Mouse (Mus musculus) embryonic facial prominence, embryonic 14.5 days (tissue): ENCODE measurements around the gene R3hdm2. TPM values are rescaled to one million over a fixed set of nuclear protein-coding genes. Genes with fewer than 3 reads are reported as not detected.
A peak's percentile ranks its signal among the peaks of the same experiment; 100 is the strongest.

ENCODE experiments used
- ATAC-seq: fragments of 200-750 bp; cut with Nextera tagmentation; 2 replicates; pipeline ENCODE4 v1.8.0; 2017; ENCODE audit warnings: low read depth, moderate number of reproducible peaks, moderate TSS enrichment
- DNase-seq: peaks from one replicate; pipeline ENCODE4 v3.0.0-alpha.2; 2015; ENCODE audit warnings: low spot score
- H3K27ac ChIP-seq: fragments of 300-500 bp; sonication (generic); replicated peaks from 2 replicates; pipeline ENCODE4 v1.5.1; 2014; ENCODE audit warnings: low read depth, mild to moderate bottlenecking, low read length, moderate library complexity
- H3K27me3 ChIP-seq: fragments of 300-500 bp; sonication (generic); replicated peaks from 2 replicates; pipeline ENCODE4 v1.6.1; 2014; ENCODE audit warnings: low read length; ENCODE audit not compliant: control insufficient read depth, insufficient read depth
- H3K36me3 ChIP-seq: fragments of 300-500 bp; sonication (generic); 2 replicates; pipeline ENCODE4 v1.6.1; 2014; ENCODE audit warnings: low read length, mixed read lengths; ENCODE audit not compliant: control insufficient read depth, insufficient read depth
- H3K4me1 ChIP-seq: fragments of 300-500 bp; sonication (generic); 2 replicates; pipeline ENCODE4 v1.6.1; 2014; ENCODE audit warnings: antibody characterized with exemption, low read length; ENCODE audit not compliant: control insufficient read depth, insufficient read depth
- H3K4me2 ChIP-seq: fragments of 300-500 bp; sonication (generic); 2 replicates; pipeline ENCODE4 v1.6.1; 2014; ENCODE audit warnings: low read depth, mild to moderate bottlenecking, low read length, moderate library complexity, mixed read lengths
- H3K4me3 ChIP-seq: fragments of 300-500 bp; sonication (generic); 2 replicates; pipeline ENCODE4 v1.5.1; 2014; ENCODE audit warnings: low read depth, mild to moderate bottlenecking, low read length
- H3K9ac ChIP-seq: fragments of 300-500 bp; sonication (generic); 2 replicates; pipeline ENCODE4 v1.6.1; 2014; ENCODE audit warnings: low read depth, mild to moderate bottlenecking, low read length, moderate library complexity, mixed read lengths
- H3K9me3 ChIP-seq: fragments of 300-500 bp; sonication (generic); 2 replicates; pipeline ENCODE4 v1.6.1; 2016; ENCODE audit warnings: low read length; ENCODE audit not compliant: control insufficient read depth
- WGBS: fragments of 180-500 bp; shearing (Covaris S2); extraction: QIAGEN DNeasy Blood & Tissue Kit; methylation state at CpG from one replicate; pipeline ENCODE4 v1.1.7; 2014; 5-methylcytosine and 5-hydroxymethylcytosine counted together
- polyA plus RNA-seq: library from polyadenylated mRNA; unstranded; fragments of >200 nt; fragmentation: Nextera tagmentation; extraction: Ambion mirVana; gene quantifications from 2 replicates; pipeline ENCODE4 v1.2.1, GENCODE M21; 2014

R3hdm2 gene
- polyA plus RNA-seq, 1 experiment from 2014 or later = 29.8 TPM

DNA sequence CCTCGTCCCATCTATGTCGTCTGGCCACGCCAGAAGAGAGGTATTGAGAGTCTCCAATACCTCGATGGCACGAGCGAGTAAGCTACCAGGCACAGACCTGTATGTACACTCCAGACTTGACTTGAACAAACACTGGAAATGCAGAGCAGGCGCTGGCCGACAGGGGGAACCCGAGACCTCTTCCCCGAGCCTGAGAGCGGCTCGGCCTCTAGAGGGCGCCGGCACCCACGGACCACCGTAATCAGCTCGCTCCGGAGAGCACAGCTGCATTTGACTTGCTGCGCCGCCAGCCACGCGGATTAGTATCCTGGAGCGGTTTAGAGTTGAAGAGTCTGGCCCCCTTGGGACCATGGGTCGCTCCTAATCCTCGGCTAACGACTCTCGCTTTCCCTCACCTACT, 132.7 kb downstream of the R3hdm2 start:
- ATAC-seq (peak; percentile 58), DNase-seq (peak; percentile 95)
- peak overlapping the region; percentile 95 for H3K4me2 ChIP-seq
- peak overlapping the region; percentile 57; the same call in 1 of the 2 replicates for H3K9ac ChIP-seq
- no peaks in the 10 kb centered on the region for H3K9me3 ChIP-seq
- peaks cover 56% of the 10 kb centered on the region for H3K4me1 ChIP-seq
- peaks cover 84% of the 10 kb centered on the region for H3K27me3 ChIP-seq
- WGBS = 0% methylated on average over 27 of the region's 27 CpGs
- peak overlapping the region; percentile 24; the same call in 1 of the 2 replicates for H3K27ac ChIP-seq
- peak overlapping the region; percentile 49 for H3K4me3 ChIP-seq
- peaks cover 8% of the 10 kb centered on the region for H3K36me3 ChIP-seq

- no peaks in the 10 kb centered on the region for H3K9me3 ChIP-seq
- peaks cover 80% of the 10 kb centered on the region for H3K27me3 ChIP-seq
- under 1% methylated on average over 16 of the region's 16 CpGs for WGBS
- H3K4me2 ChIP-seq = peak overlapping the region; percentile 95
- ATAC-seq = 0 out of 2 replicates have a peak, but pooled peaks have one; percentile 23
- peaks cover 56% of the 10 kb centered on the region for H3K4me1 ChIP-seq
- peak; percentile 69 for DNase-seq
- H3K4me3 ChIP-seq = peak overlapping the region; percentile 27
- peak overlapping the region; percentile 24; the same call in 1 of the 2 replicates for H3K27ac ChIP-seq
- peak overlapping the region; percentile 51 for H3K9ac ChIP-seq
- peaks cover 16% of the 10 kb centered on the region for H3K36me3 ChIP-seq
Measured at GRCm38 (mm10) chr10:127513501-127514091, 133.5 kb downstream of the R3hdm2 start.

DNA sequence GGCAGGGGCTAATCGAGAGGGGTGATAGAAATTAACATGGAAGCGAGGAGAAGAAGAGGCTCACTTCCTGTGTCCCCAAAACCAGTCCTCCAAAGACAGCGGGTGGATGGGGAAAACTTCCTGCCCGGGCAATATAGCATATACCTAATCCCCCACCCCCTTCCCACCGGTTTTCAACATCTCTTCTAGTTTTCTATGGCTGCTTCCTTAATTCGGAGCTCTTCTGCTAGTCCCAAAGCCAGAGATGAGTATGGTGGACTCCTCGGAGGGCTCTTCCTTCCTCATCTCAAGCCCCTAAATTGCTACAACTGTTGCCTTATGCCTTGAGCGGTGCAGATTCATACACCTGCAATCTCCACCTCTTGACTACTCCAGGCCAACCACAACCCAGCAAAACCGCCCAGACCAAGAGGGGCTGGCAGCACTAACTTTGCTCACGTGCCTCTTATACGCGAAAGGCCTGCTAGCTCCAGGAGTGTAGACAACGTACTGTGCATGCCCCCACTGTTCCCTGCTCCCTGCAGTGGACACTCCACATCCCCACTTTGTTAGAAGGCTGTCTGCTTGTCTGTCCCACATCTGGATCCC, 134.1 kb downstream of the R3hdm2 start:
- no peak overlapping the region for H3K27ac ChIP-seq
- 14% methylated on average over 13 of the region's 13 CpGs for WGBS
- no peak for DNase-seq
- no peak for ATAC-seq
- H3K4me2 ChIP-seq = peak overlapping the region; percentile 95
- H3K9ac ChIP-seq = peak overlapping the region; percentile 40; the same call in 1 of the 2 replicates
- H3K9me3 ChIP-seq = no peaks in the 10 kb centered on the region
- H3K27me3 ChIP-seq = peaks cover 75% of the 10 kb centered on the region
- peaks cover 22% of the 10 kb centered on the region for H3K36me3 ChIP-seq
- H3K4me3 ChIP-seq = peak overlapping the region; percentile 27; the same call in 1 of the 2 replicates
- H3K4me1 ChIP-seq = peaks cover 54% of the 10 kb centered on the region

DNA sequence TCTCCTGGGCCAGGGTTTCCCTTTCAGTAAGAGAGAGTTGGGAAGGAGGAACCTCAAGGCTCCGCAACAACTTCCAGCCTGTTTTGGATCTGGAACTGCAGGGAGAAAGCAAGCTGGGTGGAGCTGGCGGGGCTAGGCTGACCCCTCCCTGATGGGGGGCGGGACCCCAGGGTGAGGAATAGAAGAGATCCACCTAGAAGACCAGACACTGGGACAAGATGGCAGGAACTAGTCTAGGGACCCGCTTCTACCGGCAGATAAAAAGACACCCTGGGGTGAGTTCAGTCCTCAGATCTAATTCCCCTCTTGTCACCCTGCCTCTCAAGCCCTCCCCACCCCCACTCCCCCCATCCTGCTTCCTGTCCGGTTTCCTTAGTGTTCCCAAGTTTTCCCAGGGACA, 134.6 kb downstream of the R3hdm2 start, which contains the start of gene Ndufa4l2:
Gene Ndufa4l2, plus strand, starts transcription at position 204 of the 400 bp plus-strand sequence.
- Histone ChIP-seq H3K4me1 (peaks cover 49% of the 10 kb centered on the region), H3K9me3 (no peaks in the 10 kb centered on the region), H3K36me3 (peaks cover 28% of the 10 kb centered on the region), H3K27ac (no peak within 1 kb of the TSS), H3K9ac (peak within 1 kb of the TSS; percentile 40; the same call in 1 of the 2 replicates), H3K4me3 (peak within 1 kb of the TSS; percentile 27), H3K27me3 (peaks cover 69% of the 10 kb centered on the region), H3K4me2 (peak within 1 kb of the TSS; percentile 95)
- ATAC-seq (no peak), DNase-seq (no peak)
- WGBS = 7% methylated on average over 6 of the region's 6 CpGs

DNA sequence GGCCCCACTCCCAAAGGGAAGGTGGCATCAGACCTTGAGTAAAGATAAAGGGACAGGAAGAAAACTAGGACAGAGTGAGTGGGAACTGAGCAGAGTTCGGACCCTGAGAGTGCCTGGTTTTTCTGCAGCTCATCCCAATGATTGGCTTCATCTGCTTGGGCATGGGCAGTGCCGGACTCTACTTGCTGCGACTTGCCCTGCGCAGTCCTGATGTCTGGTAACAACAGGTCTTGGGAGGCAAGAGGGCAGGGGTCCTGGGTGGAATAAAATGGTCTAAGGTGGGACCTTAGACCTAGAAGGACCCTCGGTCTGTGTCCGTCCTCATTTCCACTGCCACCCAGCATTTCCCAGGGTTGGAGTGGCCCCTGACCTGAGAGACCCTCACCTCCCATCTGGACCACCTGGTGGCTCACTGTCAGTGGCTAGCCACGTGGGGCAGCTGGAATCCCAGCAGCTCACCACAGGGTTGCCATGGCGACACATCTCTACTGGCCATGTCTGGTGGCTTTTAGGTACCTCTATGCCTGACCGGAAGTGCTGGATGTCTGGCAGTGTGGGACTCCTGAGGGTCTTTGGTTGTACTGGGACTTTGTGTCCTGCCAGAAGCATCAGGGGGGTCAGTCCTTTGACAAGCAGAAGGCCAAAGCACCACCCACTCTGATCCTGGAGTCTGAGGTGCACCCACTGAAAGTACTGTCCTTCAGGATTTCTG, 135.3 kb downstream of the R3hdm2 start:
- Histone ChIP-seq H3K4me3 (peak overlapping the region; percentile 8), H3K27me3 (peaks cover 63% of the 10 kb centered on the region), H3K36me3 (peaks cover 34% of the 10 kb centered on the region), H3K4me2 (peak overlapping the region; percentile 95), H3K27ac (no peak overlapping the region), H3K9me3 (no peaks in the 10 kb centered on the region), H3K4me1 (peaks cover 47% of the 10 kb centered on the region), H3K9ac (0 out of 2 replicates have a peak overlapping the region, but pooled peaks have one; percentile 34)
- no peak for ATAC-seq
- no peak for DNase-seq
- WGBS = 25% methylated on average over 9 of the region's 9 CpGs

- Histone ChIP-seq H3K27me3 (peaks cover 57% of the 10 kb centered on the region), H3K27ac (peak overlapping the region; percentile 72), H3K4me1 (peaks cover 44% of the 10 kb centered on the region), H3K9ac (peak overlapping the region; percentile 45; the same call in 1 of the 2 replicates), H3K4me3 (peak overlapping the region; percentile 8), H3K9me3 (no peaks in the 10 kb centered on the region), H3K4me2 (peak overlapping the region; percentile 46), H3K36me3 (peaks cover 35% of the 10 kb centered on the region)
- ATAC-seq (no peak), DNase-seq (no peak)
- 18% methylated on average over 8 of the region's 8 CpGs for WGBS
Measured at GRCm38 (mm10) chr10:127515983-127516459, 135.9 kb downstream of the R3hdm2 start.

DNA sequence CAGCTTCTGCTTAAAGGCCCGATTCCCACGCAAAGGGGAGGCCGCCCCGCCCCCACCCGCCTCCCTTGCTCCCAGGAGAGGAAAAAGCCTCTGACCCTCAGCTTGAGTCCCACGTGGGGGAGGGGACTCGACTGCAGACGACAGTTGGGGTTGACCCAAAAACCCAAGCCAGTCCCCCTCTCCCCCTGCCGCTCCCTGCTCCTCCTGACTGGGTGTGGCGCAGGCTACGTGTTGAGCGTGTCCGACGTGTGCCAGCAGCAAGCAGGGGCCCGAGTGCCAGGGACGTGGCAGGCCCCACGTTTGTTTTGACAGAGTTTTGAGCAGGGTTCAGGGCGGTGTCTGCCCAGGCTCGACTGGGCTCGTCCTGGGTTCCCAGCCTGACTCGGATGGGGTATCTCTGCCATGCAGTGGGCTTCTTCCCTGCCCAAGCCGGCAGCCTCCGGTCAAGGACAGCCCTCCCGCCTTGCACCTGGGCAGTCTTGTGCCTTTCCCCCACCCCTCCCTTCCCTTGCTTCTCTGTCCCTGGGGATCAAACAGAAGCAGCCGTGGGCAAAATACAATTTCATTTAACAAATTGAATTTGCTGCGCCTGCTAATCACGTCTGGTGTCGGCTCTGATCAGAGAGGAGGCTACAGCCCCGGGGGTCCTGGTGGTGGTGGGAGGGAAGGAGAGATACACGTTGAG, 136.6 kb downstream of the R3hdm2 start:
- no peaks in the 10 kb centered on the region for H3K9me3 ChIP-seq
- H3K9ac ChIP-seq = peak overlapping the region; percentile 45; the same call in 1 of the 2 replicates
- ATAC-seq (peak; percentile 42), DNase-seq (peak; percentile 88)
- H3K4me3 ChIP-seq = peak overlapping the region; percentile 4
- H3K27ac ChIP-seq = peak overlapping the region; percentile 72
- 5% methylated on average over 30 of the region's 30 CpGs for WGBS
- H3K36me3 ChIP-seq = peaks cover 35% of the 10 kb centered on the region
- H3K4me2 ChIP-seq = peak overlapping the region; percentile 46
- H3K27me3 ChIP-seq = peaks cover 50% of the 10 kb centered on the region
- peaks cover 47% of the 10 kb centered on the region for H3K4me1 ChIP-seq

- no peak for DNase-seq
- no peak for ATAC-seq
- Histone ChIP-seq H3K36me3 (peaks cover 35% of the 10 kb centered on the region), H3K9me3 (no peaks in the 10 kb centered on the region), H3K27me3 (peaks cover 42% of the 10 kb centered on the region), H3K4me2 (no peak overlapping the region), H3K9ac (no peak overlapping the region), H3K27ac (no peak overlapping the region), H3K4me1 (peaks cover 40% of the 10 kb centered on the region), H3K4me3 (no peak overlapping the region)
- whole genome bisulfite sequencing = 95% methylated on average over 22 of the region's 22 CpGs
Measured at GRCm38 (mm10) chr10:127517941-127518340, 137.8 kb downstream of the R3hdm2 start.
